Mouse (Mus musculus): ENCODE measurements around the gene Smyd1.
"Not testable (repeated sequence)": the region's sequence is repeated elsewhere in the genome, so short reads cannot be mapped to it uniquely, and the experiment has no call there.

Gene Smyd1

DNA sequence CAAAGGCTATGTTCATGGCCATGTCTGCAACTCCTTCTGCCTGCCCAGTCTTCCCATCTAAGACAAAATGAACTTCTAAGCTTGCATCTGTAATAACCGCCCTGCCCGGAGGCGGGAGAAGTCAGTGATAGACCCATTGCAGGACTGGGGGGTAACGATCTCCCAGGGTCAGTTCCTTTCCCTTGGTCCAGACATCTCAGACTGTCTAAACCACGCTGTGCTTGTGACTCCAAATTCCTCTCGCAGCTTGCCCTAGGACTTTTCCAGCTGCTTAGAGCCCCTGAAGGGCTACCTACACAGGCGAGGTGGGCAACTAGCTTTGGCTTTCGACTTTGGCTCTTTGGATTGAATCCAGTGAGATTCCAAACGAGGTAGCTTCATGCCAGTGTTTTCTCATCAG, 2.8 kb upstream of the Smyd1 start:
- no peak for DNase-seq (ENCODE audit: low read depth, low spot score)

DNA sequence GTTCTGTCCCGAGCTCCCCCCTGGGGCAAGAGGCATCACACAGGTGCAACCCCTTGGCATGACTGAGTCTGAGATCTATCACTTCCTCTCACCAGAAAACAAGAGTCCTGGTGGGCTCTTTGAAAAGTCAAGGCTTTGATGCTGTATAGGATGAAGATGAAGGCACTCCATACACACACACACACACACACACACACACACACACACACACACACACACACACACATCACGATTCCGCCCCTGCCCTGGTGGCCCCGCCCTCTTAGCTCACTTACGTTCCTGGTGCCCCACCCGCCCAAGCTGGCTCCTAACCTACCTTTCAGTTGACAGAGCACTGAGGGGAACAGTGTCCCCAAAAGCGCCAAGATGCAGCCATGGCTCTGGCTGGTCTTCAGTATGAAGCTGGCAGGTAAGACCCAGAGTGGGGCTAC, 473 bp upstream of the Smyd1 start, which contains the start of gene Cd8b1:
Gene Cd8b1 (plus strand): TSS at position 298 of the 431 bp plus-strand sequence.
- DNase-seq (ENCODE audit: low read depth, low spot score), result no peak

DNA sequence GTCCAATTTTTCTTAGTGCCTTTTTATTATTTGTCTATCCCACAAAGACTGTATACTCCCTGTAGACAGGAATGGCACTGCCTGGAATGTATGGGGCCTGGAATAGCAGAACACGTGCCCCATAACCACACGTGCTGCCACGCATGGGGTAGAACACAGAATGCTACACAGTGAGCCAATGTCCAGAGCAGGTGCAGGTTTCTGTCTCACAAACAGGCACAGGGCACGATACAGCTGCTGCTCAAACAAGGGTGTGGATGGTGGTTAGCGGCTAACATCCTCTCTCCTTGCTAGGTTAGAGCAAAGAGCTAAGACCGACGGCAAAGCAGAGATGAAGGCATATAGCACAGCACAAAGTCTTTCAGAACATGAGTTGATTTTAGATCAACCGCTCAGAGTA, 14.5 kb downstream of the Smyd1 start:
- DNase-seq (ENCODE audit: low read depth, low spot score), result no peak

DNA sequence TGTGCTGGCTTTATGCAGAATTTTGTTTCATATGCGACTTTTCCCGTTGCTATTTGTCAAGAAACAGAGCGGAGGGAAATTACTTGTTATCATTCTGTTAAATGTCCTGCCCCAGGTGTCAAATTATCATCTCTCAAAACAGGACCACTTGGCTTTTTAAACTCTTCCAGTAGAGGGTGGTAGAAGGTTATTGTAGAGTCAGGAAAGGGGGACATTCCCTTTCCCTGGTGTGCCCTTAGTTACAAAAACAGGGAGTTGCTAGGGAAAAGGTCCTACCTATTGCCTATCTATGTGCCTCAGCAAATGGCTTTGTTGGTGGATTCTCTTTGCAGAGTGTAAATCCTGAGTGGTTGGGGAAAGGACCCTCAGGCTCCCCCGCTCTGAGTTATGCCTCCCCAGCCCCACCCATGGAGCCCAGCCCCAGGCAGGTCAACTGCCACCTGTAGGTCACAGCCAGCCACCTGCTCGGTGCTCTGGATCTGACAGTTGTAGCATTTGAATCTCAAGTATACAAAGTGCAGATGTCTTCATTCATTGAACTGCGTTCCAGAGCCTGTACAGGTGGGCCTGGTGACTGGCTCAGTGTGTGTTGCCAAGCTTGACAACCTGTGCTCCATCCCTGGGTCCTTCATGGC, 19.8 kb downstream of the Smyd1 start:
- DNase-seq (ENCODE audit: low read depth, low spot score), result no peak

DNA sequence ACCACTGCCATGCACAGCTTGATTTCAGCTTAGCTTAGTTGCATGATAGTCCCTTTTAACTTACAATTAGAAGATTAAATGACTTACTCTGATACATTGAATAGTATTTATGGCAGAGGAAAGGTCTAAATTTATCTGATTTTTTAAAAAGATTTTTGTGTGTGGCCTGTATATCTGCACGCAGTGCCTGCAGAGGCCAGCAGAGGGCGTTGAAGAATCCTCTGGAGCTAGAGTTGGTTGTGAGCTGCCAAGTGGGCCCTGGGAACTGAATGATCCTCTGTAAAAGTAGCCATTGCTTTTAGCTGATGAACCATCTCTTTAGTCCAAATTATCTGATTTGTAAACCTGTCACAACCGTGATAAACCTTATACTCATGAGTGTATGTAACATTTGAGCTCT, 23.3 kb downstream of the Smyd1 start:
- peak; percentile 31 for DNase-seq (ENCODE audit: low read depth, low spot score)

DNA sequence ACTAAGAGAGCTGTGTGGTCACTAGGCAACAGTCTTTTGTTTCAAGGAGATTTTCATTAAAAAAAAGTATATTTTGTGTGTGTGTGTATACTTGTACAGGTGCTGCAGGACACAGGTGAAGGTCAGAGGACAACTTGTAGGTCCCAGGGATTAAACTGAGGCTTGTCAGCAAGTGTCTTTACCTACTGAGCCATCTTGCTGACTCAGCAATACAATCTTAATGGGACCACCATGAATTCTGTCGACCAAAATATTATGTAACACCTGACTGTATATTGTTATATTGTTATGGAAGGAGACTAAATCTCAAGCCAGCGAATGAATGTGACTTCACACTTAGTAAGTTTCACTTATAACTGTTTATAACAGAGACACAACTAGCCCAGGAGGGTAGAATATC, 24.0 kb downstream of the Smyd1 start:
- no peak for DNase-seq (ENCODE audit: low read depth, low spot score)

DNA sequence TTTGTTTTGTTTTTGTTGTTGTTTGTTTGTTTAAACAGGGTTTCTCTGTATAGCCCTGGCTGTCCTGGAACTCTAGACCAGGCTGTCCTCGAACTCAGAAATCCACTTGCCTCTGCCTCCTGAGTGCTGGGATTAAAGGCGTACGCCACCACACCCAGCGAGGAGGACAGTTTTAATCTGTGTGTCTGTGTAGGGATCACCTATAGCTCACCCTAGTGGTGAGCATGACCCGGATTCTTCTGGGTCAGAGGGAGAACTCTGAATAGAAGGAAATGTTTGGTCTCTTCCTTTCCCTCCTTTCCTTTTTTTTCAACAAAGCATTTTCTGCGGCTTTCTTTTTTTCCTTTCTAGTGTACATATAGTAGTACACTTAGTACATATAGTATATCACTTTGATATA, 26.7 kb downstream of the Smyd1 start:
- DNase-seq (ENCODE audit: low read depth, low spot score), result no peak

DNA sequence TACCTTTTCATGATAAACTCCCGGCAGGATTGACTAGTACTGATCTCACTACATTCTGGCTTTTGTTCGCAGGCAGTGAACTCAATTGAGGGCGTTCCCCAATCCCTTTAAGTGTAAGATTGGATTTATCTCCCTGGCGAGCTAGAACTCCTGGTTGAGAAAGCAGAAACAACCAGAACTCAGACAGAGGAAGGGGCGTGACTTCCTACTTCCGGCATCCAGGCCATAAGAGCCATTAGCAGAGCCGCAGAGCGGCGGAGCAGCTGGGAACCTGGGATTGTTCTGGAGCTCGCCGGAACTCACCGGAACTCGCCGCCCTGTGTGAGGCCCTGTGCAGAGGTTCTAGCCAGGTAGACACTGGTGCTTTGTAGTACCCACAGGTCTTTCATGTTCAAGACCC, 28.5 kb downstream of the Smyd1 start:
- no peak for DNase-seq (ENCODE audit: low read depth, low spot score)

DNA sequence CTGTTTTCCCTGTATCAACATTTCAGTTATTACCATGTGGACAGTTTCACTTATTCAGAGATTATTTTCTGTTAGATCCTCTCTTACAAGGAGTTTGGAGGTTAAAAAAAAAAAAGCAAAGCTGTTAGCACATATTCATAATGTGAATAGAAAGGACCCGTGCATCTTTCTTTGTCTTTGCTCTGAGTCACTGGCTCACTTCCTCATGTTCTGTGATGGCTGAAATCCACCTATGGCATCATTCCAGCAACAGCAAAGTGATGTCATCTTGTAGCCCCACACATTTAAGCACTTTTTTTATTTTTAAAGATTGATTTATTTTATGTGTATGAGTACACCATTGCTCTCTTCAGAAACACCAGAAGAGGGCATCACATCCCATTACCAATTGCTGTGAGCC, 42.6 kb downstream of the Smyd1 start:
- no peak for DNase-seq (ENCODE audit: low read depth, low spot score)

DNA sequence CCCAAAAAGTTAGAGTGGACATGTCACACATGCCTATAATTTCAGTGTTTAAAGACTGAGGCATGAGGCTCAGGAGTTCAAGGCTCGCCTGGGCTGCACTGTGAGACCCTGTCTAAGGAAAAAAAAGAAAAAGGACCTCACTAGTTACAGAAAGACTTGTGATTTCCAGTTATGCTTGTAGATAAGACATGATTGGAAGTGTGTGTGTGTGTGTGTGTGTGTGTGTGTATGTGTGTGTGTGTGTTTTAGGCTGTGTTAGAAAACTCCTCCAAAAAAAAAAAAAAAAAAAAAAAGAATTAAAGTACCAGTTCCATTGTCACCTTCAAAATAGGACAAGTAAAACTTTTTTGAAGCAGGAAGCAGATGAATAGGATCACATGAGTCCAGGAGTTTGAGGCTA, 47.4 kb downstream of the Smyd1 start:
- no peak for DNase-seq (ENCODE audit: low read depth, low spot score)

DNA sequence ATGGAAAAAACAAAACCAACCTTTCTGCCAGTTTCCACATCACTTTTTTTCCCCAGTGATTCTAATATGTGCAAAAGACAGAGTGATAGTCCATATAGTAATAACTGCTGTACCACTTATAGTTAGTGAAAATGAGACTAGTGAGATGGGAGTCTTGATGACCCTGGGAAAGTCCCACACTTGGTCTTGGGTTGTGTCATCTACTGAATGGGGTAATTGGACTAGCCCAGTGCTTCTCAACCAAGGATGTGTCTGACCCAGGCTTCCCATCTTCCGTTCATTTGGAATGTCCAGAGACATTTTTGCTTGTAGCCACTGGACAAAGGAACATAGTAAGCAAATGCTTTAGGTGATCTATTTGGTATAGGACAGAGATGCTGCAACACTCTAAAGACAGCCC, 48.3 kb downstream of the Smyd1 start:
- DNase-seq (ENCODE audit: low read depth, low spot score), result no peak

DNA sequence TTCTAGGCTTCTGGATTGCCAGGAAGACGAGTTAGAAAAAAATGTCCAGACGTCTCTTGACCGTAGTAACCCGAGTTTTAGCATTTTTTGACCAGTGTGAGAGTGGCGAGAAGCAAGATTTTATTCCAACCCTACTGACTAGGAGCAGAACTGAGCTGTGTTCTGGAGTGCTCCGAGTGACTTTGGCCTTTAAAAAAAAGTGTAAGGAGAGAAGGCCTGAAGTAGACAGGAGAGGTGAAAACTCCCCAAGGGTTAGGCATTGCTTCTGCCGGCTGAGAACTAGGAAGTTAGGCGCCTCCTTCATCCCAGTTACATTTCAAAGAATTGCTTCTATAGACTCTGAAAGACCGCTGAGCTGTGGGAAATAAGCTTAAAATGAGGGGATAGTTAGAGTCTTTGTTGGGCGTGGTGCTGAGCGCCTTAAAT, 49.7 kb downstream of the Smyd1 start:
- DNase-seq (ENCODE audit: low read depth, low spot score), result peak; percentile 13

DNA sequence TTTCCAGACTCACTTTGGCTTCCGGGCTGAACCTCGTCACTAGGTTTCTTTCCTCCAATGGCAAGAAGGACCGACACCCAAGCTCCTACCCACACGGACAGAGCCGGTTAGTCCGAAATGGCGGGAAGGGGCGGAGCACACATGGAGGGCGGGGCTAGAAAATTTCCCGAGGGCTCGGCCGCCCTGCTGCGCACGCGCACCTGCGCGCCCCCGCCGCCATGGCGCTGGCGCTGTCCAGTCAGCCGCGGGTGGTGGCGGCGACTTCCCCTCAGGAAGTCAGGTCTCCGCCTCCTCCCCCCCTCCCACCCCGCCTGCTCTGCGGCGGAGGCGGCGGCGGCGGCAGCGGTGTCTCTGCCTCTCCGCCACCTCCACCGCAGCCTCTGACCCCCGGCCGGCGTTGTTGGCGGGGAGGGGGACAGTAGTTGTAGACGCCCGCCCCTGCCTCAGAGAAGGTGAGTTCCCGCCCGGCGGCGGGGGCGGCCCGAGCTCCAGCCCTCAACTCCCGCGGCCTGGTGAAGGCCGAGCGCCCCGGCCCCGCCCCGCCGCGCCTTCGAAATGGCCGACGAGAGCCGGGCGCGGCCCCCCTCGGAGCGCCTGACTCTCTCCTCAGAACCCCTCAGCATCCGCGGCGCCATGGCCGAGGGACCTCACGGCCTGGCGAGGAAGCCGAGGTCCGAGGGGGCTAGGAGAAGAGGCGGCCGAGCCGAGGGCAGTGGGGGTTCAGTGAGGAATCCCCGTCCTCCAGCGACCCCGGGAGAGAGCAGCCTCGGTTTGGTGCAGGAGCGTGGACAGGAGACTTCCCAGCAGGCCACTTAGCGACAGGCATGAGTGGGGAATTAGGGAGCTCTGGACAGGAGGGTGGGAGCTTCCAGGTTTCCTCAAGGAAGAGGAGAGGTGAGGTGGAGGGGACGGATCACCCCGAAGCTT, 50.4 kb downstream of the Smyd1 start, which contains the start of gene Krcc1:
Gene Krcc1 (plus strand): TSS at position 289 of the 927 bp plus-strand sequence.
- DNase-seq (ENCODE audit: low read depth, low spot score), result peak; percentile 91

DNA sequence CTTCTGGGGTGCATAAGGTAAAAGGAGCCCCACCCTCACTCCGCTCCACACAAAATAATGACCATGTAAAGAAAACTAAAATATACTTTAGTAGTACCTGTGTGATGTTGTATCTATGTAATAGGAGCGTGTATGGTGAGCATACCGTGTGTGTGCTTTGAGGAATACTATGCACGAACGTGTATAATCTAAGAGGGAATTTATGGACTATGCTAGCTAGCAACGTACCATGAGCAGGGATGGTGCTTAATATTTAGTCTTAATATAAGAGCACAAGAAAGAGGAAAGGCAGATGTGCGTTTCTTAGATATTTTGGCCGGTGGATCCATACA, 51.0 kb downstream of the Smyd1 start:
- DNase-seq (ENCODE audit: low read depth, low spot score), result no peak

DNA sequence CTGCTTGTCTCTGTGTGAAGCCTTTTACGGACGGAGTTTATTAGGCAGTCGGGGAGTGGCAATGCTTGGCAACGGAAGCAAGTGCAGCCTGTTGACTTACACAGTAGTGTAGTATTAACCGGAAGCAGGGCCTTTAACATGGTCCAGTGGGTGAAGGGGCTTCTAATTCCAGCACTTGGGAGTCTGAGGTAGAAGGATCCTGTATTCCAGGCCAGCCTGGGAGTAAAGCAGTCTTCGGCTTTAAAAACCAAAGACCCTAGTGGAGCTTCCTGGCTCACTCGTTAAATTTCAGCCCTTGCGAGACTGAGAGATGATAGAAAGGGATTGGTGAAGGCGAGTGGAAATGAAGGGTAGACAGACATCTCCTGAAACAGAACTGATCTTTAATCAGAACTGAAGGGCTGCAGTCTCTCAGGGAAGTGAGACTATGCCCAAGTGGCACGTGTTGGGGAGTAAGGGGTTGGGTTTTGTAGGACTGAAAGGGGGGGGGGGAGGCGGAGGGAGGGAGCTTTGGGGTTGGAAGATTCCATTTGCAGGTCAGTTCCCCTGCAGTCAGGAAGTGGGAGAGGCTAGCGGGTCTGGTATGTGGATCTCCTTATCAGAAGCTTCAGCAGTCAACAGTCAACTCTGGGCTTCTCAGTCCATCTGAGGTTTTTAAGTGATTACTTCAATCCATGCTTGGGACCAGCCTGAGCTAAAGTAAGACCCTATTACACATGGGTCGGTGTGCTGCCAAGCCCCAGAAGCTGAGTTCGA, 51.6 kb downstream of the Smyd1 start:
- DNase-seq (ENCODE audit: low read depth, low spot score), result peak; percentile 76

DNA sequence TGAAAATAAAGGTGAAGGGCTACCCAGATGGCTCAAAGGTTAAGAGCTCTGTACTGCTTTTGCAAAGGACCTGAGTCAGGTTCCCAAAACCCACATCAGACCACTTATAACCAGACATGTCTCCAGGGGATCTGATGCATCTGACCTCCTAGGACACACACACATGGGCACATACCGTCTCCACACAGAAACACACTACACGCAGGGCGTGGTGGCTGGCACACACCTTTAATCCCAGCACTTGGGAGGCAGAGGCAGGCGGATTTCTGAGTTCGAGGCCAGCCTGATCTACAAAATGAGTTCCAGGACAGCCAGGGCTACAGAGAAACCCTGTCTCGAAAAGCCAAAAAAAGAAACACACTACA, 52.4 kb downstream of the Smyd1 start:
- DNase-seq (ENCODE audit: low read depth, low spot score), result not testable (repeated sequence)

DNA sequence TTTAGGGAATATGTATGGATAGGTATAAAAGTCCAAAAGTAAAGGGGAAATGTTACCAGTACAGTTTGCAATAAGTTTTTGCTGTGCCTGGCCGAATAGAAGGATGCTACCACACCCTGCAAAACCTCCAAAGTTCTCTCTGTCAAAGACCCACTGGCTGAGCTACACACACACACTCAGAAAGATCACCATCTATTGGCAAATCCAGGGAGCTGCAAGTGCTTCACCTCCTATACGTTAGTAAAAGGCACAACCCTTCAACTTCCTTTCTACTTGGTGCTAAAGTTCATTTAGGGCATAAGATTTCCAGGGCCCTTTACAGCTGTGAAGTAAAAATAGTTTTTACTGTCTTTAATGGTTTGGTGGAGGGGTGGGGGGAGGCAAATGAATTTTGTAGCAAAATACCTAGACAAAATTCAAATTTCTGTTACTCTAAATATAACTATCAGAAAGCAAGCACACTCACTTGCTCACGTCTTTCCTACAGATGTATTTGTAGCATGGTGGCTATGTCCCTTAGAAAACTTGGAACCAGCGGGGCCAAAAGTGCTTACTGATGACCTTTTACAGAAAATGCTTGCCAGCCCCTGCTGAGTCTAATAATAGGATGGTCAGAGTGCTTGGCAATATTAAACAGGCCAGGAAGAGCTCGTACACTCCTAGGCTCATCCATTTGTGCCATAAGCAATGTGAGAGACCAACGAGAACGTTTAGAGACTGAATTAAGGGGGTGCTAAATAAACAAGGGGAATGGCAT, 52.9 kb downstream of the Smyd1 start:
- peak; percentile 38 for DNase-seq (ENCODE audit: low read depth, low spot score)

DNA sequence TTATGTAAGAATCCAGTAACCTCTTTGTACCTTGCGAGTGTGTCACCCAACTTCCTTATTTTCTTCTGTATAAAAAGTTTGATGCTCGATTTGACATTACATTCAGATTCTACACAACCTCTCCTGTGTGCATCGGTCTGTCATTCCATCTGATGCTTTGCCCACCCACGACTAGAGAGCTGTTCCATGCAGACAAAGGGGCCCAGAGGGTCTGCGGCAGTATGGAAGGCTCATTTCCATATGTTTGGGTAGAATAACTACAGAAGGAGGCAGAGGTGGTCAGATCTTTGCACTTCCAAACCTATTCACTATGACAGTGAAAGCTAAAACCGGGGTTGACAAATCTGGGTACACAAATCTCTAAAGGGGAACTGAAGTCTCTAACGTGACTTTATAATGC, 54.4 kb downstream of the Smyd1 start:
- not testable (repeated sequence) for DNase-seq (ENCODE audit: low read depth, low spot score)

DNA sequence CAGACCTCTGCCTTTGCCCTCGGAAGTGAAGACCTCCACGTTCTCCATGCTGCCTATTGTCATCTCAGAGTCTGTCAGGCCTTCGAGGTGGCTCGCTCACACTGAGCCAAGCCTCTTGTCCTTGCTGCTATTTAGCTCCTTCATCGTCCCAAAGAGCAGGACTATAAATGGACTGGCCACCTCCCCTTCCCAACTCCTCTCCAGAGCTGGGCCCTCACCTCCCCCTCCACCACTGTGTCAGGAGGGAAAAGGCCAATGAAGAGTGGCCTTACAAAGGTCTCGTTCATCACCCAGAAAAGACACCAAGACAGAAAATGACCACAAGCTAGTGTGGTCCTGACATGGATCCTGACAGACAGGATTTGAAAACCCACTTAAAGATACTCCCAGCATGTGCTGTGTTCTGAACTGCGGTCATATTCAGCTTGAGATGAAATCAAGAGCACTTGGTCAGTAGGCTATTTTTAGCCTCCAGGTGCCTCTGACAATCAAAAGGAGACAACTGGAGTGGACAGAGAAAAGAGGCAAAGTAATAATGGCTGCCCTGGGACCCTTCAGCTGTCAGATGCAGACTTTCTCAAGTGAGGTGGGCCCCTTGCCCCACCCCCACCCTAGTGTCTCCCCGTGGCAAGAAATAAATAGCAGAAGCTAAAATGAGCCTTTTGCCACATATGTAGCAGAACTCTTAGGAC, 59.7 kb downstream of the Smyd1 start:
- no peak for DNase-seq (ENCODE audit: low read depth, low spot score)

DNA sequence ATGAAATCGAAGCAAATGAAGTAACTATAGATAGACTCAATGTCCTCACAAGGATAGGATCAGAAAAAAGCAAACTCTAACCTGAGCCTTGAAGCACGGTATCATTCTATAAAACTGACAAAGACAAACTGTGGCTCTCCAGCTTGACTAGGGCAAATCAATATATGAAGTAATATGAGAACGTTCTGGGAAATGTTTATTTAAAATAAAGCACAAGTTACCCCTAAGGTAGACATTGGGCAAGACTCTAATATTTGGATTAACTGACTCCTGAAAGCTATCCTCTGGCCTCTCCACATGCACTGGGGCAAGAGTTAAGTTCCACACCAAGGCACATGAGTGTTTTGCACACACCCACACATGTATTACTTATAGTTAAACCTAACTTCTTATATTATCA, 61.0 kb downstream of the Smyd1 start:
- DNase-seq (ENCODE audit: low read depth, low spot score), result no peak

DNA sequence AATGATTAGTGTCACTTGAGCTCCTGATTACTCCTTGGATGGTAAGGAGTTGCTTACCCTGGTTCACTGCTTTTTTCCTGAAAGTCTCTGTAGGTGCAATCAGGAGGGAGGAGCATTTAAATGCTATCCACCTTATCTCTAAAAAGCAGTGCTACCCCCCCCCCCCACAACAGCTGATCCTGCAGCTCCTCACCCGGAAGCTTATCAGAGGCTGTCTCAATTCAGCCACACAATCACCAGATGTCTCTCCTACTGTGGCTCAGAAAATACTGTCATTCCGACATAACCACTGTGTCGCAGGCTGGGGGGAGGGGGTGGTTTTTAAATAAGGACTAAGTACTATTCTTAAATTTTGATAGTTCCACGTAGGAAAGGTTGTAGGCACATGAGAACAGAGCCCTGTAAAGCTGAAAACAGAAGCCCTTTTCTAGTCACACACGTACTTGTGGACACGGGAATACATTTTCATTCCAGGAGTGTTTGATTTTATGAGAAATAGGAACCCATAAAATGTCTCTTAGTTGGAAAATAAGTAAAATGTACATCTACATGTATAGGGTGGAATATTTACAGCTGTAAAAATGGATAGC, 61.9 kb downstream of the Smyd1 start:
- no peak for DNase-seq (ENCODE audit: low read depth, low spot score)

Data from A20 (cell line).